Mouse (Mus musculus): ENCODE results near the gene Lamtor5.

DNA sequence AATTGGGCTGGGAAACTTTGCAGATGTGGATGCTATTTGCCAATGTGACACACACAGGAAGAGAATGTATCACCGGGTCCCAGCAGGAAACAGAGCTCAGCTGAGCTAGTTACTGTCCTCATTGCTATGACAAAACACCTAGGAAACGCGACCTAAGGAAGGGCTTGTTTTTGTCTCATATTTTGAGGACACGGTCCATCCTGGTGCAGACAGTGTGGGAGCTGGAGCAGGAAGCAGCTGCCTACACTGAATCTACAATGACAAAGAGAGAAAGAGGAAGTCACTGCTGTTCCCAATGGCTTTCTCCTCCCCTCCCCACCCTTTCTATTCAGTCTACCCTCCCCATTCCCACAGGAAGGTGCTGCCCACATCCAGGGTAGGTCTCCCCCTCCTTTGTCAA, 26.6 kb upstream of the Lamtor5 start:
- TF ChIP-seq CTCF (IDR thresholded peaks at IDR 0.05; ENCODE audit: low read depth): no peak
- no peak for TF ChIP-seq EP300 (optimal IDR thresholded peaks at IDR 0.05)

All from stomach, postnatal 0 days (tissue).